Mouse (Mus musculus) brain, embryonic 14.5 days (tissue): ENCODE results near the gene Zc3h14.

Experiments
- CTCF ChIP-seq: fragments of 200-500 bp; IDR thresholded peaks from 2 replicates; pipeline ENCODE4 v1.5.1; 2012; ENCODE audit warnings: inconsistent platforms, mild to moderate bottlenecking, moderate library complexity, borderline replicate concordance; ENCODE audit not compliant: insufficient read depth, insufficient read length; ENCODE audit errors: extremely low read depth
- POLR2A ChIP-seq: fragments of 200-500 bp; IDR thresholded peaks from 2 replicates; pipeline ENCODE4 v1.6.1; 2012; ENCODE audit warnings: mild to moderate bottlenecking, inconsistent platforms, borderline replicate concordance; ENCODE audit not compliant: poor library complexity, insufficient read depth, insufficient read length, severe bottlenecking; ENCODE audit errors: extremely low read depth

GRCm38 (mm10) chr12:98802245-98802644 is 55.5 kb downstream of the Zc3h14 start:
- TF ChIP-seq CTCF (no peak), POLR2A (no peak)
